Mouse (Mus musculus) heart, postnatal 0 days (tissue): ENCODE measurements around the gene Adh4.

Experiments
- CTCF ChIP-seq: IDR thresholded peaks from 2 replicates; pipeline ENCODE4 v1.5.1; 2016; ENCODE audit warnings: antibody characterized with exemption, control low read depth, low read depth
- EP300 ChIP-seq: IDR thresholded peaks from 2 replicates; pipeline ENCODE4 v1.6.1; 2016; ENCODE audit warnings: antibody characterized with exemption, low read depth

DNA sequence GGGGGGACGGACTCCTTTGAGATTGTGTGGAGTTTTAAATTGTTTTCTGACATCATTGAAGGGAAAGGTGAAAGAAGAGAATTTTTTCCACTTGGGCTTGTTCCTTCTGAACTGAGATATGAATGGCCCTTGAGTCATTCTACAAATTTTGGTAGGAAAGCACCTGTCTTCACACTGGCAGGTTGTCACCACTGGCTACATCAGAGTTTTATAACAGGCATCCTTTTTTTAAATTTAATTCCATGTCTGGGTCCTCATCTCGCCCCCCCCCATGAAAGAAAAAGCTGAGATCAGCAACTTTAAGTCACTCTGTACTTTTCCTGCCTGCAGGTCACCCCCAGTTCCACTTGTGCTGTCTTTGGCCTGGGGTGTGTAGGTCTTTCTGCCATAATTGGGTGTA is 8.4 kb downstream of the Adh4 start:
- TF ChIP-seq EP300 (no peak), CTCF (no peak)
